Mouse (Mus musculus): Measurements from ENCODE around the gene Fstl4.

The Fstl4 gene

DNA sequence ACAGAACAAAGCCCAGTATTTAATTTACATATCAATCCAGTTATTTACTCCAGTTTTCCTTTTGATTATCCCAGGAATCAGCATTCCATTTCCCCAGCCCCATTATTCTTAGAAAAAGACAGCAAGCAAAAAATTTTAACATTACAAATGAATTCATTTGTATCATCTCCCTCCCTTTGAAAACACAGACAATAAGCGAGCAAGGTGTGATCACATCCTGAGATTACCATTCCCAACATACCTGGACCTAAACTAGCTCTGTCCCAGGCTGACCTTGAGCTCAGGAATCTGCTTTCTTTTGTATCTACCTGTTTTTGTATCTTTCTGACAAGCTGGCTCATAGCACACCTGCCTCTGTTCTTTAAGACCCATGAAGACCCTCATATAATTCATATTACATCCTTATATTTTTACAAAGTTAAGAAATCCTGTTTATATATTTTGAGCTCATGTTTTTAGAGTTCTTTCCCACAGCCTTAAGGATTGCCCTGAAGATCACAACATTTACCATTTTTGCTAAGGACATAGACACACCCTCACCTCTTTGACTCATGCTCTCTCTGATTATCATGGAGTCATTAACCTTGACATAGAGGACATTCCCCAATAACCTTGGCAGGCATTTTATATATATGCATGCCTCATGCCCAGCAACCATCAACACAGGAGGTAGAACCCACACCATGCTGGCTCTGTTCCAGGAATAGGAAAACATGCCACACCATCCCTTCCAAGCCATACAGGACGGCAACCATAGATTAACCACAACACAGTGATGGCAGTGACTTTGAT lies 438.2 kb downstream of the Fstl4 start:
- no peak for DNase-seq (ENCODE audit: low read depth, low spot score)

DNA sequence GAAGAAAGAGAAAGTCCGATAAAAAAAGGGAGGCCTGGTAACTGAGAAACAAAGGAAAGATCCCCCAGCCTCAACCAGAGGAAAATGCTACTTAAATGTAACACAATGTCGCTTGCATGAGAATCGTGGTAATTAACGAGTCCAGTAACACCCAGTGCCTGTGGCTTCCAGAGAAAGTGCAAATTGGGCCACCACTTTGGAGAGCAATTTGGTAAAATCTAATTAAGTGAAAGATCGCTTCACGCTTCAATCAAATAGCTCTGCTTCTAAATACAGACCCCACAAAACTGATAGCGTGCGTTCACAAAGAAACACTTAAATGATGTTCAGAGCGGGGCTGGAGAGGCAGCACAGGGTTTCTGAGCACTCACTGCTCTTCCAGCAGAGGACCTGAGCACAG lies 446.4 kb downstream of the Fstl4 start:
- DNase-seq (ENCODE audit: low read depth, low spot score) = no peak

- no peak for DNase-seq (ENCODE audit: low read depth, low spot score)
These were observed 464.6 kb downstream of the Fstl4 start for GRCm38 (mm10) chr11:53229011-53229410.

DNA sequence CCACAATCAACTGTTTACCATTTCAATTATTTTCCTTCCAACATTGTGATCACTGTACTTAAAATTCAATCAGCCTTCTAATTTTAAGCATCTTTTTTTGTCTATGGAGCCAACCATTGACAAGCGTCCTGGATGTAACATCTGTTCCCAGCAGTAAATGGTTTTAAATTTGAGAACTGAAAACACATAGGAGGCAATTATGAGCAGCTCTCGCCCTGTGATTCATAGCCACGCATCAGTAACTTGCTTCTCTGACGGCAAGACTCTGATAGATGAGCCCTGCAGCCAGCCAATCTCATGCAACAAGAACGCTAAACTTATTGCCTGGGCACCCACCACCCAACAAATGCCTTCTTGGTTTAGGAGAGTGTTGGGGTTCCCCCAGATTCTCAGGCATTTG lies 467.4 kb downstream of the Fstl4 start:
- no peak for DNase-seq (ENCODE audit: low read depth, low spot score)

GRCm38 (mm10) chr11:53233590-53233989 lies 469.2 kb downstream of the Fstl4 start:
- no peak for DNase-seq (ENCODE audit: low read depth, low spot score)

Measured in embryo, embryonic 11.5 days (tissue).